Mouse (Mus musculus): Measurements from ENCODE around the gene Disp3.

- TF ChIP-seq CTCF (IDR thresholded peaks at IDR 0.05), result no peak
- TF ChIP-seq EP300 (IDR thresholded peaks at IDR 0.05), result no peak
Measured at GRCm38 (mm10) chr4:148220656-148221055, 67.1 kb downstream of the Disp3 start.
